Mouse (Mus musculus) right cerebral cortex, postnatal 14 days (tissue): ENCODE data around the gene Chml.
A peak's percentile ranks its signal among the peaks of the same experiment; 100 is the strongest.

ENCODE experiments used
- DNase-seq: peaks from one replicate; pipeline ENCODE4 v3.0.0; 2022

Chml gene

GRCm38 (mm10) chr1:175692246-175692996 is at the start of gene Chml, which contains the start of gene Opn3:
TSS of gene Chml (minus strand) at chr1:175692901.
TSS of gene Opn3 (minus strand) at chr1:175692776.
- peak; percentile 96 for DNase-seq

GRCm38 (mm10) chr1:175725771-175726170 is 33.1 kb upstream of the Chml start:
- DNase-seq = no peak

- DNase-seq = no peak
These were observed 24.1 kb upstream of the Chml start for GRCm38 (mm10) chr1:175716832-175717231.

GRCm38 (mm10) chr1:175712338-175712909 is 19.7 kb upstream of the Chml start:
- no peak for DNase-seq

GRCm38 (mm10) chr1:175708013-175708412 is 15.3 kb upstream of the Chml start:
- no peak for DNase-seq

- DNase-seq = no peak
These were observed 14.9 kb upstream of the Chml start for GRCm38 (mm10) chr1:175707599-175707998.

GRCm38 (mm10) chr1:175701145-175701544 is 8.4 kb upstream of the Chml start:
- no peak for DNase-seq

- no peak for DNase-seq
These were observed 7.1 kb upstream of the Chml start for GRCm38 (mm10) chr1:175699796-175700195.

GRCm38 (mm10) chr1:175699375-175699774 is 6.7 kb upstream of the Chml start:
- no peak for DNase-seq

- no peak for DNase-seq
These were observed 5.6 kb upstream of the Chml start, which contains the start of gene Wdr64 for GRCm38 (mm10) chr1:175698293-175698692. TSS of gene Wdr64 (plus strand) at chr1:175698593.

- no peak for DNase-seq
These were observed 794 bp upstream of the Chml start for GRCm38 (mm10) chr1:175693429-175693960.

- DNase-seq = no peak
These were observed 278 bp upstream of the Chml start for GRCm38 (mm10) chr1:175692997-175693361.

- DNase-seq = no peak
These were observed 935 bp downstream of the Chml start for GRCm38 (mm10) chr1:175691686-175692245.

GRCm38 (mm10) chr1:175680995-175681394 is 11.7 kb downstream of the Chml start:
- no peak for DNase-seq

- no peak for DNase-seq
These were observed 15.2 kb downstream of the Chml start for GRCm38 (mm10) chr1:175677459-175677858.

- DNase-seq = no peak
These were observed 17.6 kb downstream of the Chml start for GRCm38 (mm10) chr1:175675116-175675515.

GRCm38 (mm10) chr1:175673563-175674325 is 19.0 kb downstream of the Chml start:
- no peak for DNase-seq

GRCm38 (mm10) chr1:175671626-175672025 is 21.1 kb downstream of the Chml start:
- DNase-seq = no peak

- DNase-seq = no peak
These were observed 22.7 kb downstream of the Chml start for GRCm38 (mm10) chr1:175670042-175670441.

- DNase-seq = no peak
These were observed 23.2 kb downstream of the Chml start for GRCm38 (mm10) chr1:175669456-175669855.

GRCm38 (mm10) chr1:175668666-175669405 is 23.9 kb downstream of the Chml start:
- no peak for DNase-seq

- no peak for DNase-seq
These were observed 32.8 kb downstream of the Chml start for GRCm38 (mm10) chr1:175659900-175660299.
